Mouse (Mus musculus): ENCODE measurements at regions not wholly inside any gene's neighbourhood (a gene's known extent, or its start where the extent isn't known, plus 50 kb on each side); places are given as distances from the start of the nearest gene placed in this dataset.
"Not testable (repeated sequence)": the region's sequence is repeated elsewhere in the genome, so short reads cannot be mapped to it uniquely, and the experiment has no call there.

- DNase-seq (ENCODE audit: low spot score in 2 of 2): no peak
Measured at GRCm38 (mm10) chr3:113105979-113106378, 152.7 kb downstream of the Amy2a5 start.

- DNase-seq (ENCODE audit: low spot score in 2 of 2): not testable (repeated sequence)
Measured at GRCm38 (mm10) chr3:113090850-113091249, 167.8 kb downstream of the Amy2a5 start.

GRCm38 (mm10) chr3:113080704-113081103, 177.9 kb downstream of the Amy2a5 start:
- DNase-seq (ENCODE audit: low spot score in 2 of 2): peak; percentile 62 to 76
